21 mouse cellular contexts compared by ENCODE assay signal in genomic region chr1:33502890-33503289, GRCm38 (mm10).
DNase-seq lines count a peak whose midpoint lies in the region; ATAC-seq and TF ChIP-seq lines count a peak whose summit lies in the region.
"Had no signal": no experiment of that assay in that cellular context is flagged by ENCODE, and none has a peak within 500 bp of the region (broad histone marks: within the 10 kb centered on the region; RNA-seq: fewer than 3 reads in every experiment).

No protein-coding gene starts in this region.

- no peaks in the 10 kb centered on the region; the same call in 1 of the 2 replicates for H3K36me3 ChIP-seq in kidney, embryonic 15.5 days
- no peaks in the 10 kb centered on the region for H3K36me3 ChIP-seq in lung, postnatal 0 days (ENCODE audit: insufficient read depth, low read length)
- H3K36me3 ChIP-seq in intestine, embryonic 16.5 days (ENCODE audit: control insufficient read depth, insufficient read depth, low read length) = no peaks in the 10 kb centered on the region
- H3K36me3 ChIP-seq: forebrain, embryonic 15.5 days; heart, embryonic 10.5 days; midbrain, embryonic 10.5 days had no signal

- H3K9me3 ChIP-seq in kidney, embryonic 15.5 days (replicated peaks) = no peaks in the 10 kb centered on the region
- no peaks in the 10 kb centered on the region for H3K9me3 ChIP-seq in lung, postnatal 0 days (ENCODE audit: low read length)
- H3K9me3 ChIP-seq in intestine, embryonic 16.5 days (ENCODE audit: control insufficient read depth, low read length) = no peaks in the 10 kb centered on the region
- H3K9me3 ChIP-seq: embryonic facial prominence, embryonic 10.5 days; forebrain, embryonic 15.5 days; G1E; heart, embryonic 10.5 days; limb, embryonic 10.5 days; liver, embryonic 15.5 days; midbrain, embryonic 10.5 days had no signal

- TF ChIP-seq CTCF in lung, postnatal 0 days (IDR thresholded peaks at IDR 0.05) = no peak

- no peaks in the 10 kb centered on the region for H3K27me3 ChIP-seq in kidney, embryonic 15.5 days
- H3K27me3 ChIP-seq in lung, postnatal 0 days (replicated peaks; ENCODE audit: insufficient read depth, low read length) = no peaks in the 10 kb centered on the region
- no peaks in the 10 kb centered on the region for H3K27me3 ChIP-seq in intestine, embryonic 16.5 days (replicated peaks; ENCODE audit: control insufficient read depth, insufficient read depth, low read length)
- H3K27me3 ChIP-seq: forebrain, embryonic 15.5 days; liver, embryonic 15.5 days had no signal

- no peak for TF ChIP-seq EP300 in lung, postnatal 0 days (IDR thresholded peaks at IDR 0.05)

- ATAC-seq in kidney, embryonic 15.5 days (replicated peaks; ENCODE audit: low FRiP score) = no peak
- ATAC-seq in lung, postnatal 0 days = peak; percentile 43; the same call in 1 of the 2 replicates
- peak; percentile 86 for ATAC-seq in megakaryocyte, adult 5-6 weeks (ENCODE audit: poor library complexity, severe bottlenecking)
- ATAC-seq in intestine, embryonic 16.5 days = no peak
- ATAC-seq: CD4-positive, CD25-positive, alpha-beta regulatory T cell, adult 4 months; forebrain, embryonic 15.5 days had no signal

- H3K27ac ChIP-seq in kidney, embryonic 15.5 days = no peak overlapping the region
- H3K27ac ChIP-seq in lung, postnatal 0 days (ENCODE audit: low read length) = no peak overlapping the region
- H3K27ac ChIP-seq in intestine, embryonic 16.5 days (ENCODE audit: low read length) = no peak overlapping the region
- H3K27ac ChIP-seq: embryonic facial prominence, embryonic 10.5 days; forebrain, embryonic 15.5 days; heart, embryonic 10.5 days; limb, embryonic 10.5 days; liver, embryonic 15.5 days; midbrain, embryonic 10.5 days had no signal

- H3K4me2 ChIP-seq in kidney, embryonic 15.5 days = no peak overlapping the region
- H3K4me2 ChIP-seq in lung, postnatal 0 days (replicated peaks; ENCODE audit: low read depth, low read length) = 0 out of 2 replicates have a peak overlapping the region, but pooled peaks have one; percentile 6
- no peak overlapping the region for H3K4me2 ChIP-seq in intestine, embryonic 16.5 days (ENCODE audit: low read depth, low read length)
- H3K4me2 ChIP-seq: forebrain, embryonic 15.5 days; liver, embryonic 15.5 days had no signal

- H3K9ac ChIP-seq in kidney, embryonic 15.5 days = no peak overlapping the region
- no peak overlapping the region for H3K9ac ChIP-seq in lung, postnatal 0 days (replicated peaks; ENCODE audit: low read depth)
- H3K9ac ChIP-seq in intestine, embryonic 16.5 days (ENCODE audit: low read depth, low read length) = no peak overlapping the region
- H3K9ac ChIP-seq: forebrain, embryonic 15.5 days; liver, embryonic 15.5 days had no signal

- no peak overlapping the region for H3K4me3 ChIP-seq in kidney, embryonic 15.5 days (replicated peaks)
- H3K4me3 ChIP-seq in lung, postnatal 0 days (ENCODE audit: low read depth, low read length) = no peak overlapping the region
- no peak overlapping the region for H3K4me3 ChIP-seq in intestine, embryonic 16.5 days (ENCODE audit: low read length)
- H3K4me3 ChIP-seq: embryonic facial prominence, embryonic 10.5 days; erythroblast, embryonic 14.5 days; forebrain, embryonic 15.5 days; heart, embryonic 10.5 days; limb, embryonic 10.5 days; liver, embryonic 15.5 days; midbrain, embryonic 10.5 days had no signal

- no peaks in the 10 kb centered on the region for H3K4me1 ChIP-seq in kidney, embryonic 15.5 days
- no peaks in the 10 kb centered on the region for H3K4me1 ChIP-seq in lung, postnatal 0 days (ENCODE audit: insufficient read depth, low read depth, low read length)
- H3K4me1 ChIP-seq in intestine, embryonic 16.5 days (ENCODE audit: control insufficient read depth, insufficient read depth, low read length) = no peaks in the 10 kb centered on the region
- H3K4me1 ChIP-seq: embryonic facial prominence, embryonic 10.5 days; heart, embryonic 10.5 days had no signal

- intact Hi-C loops in left cerebral cortex, postnatal 36 days (cut with DNase I) = no loop called here

- peak; percentile 19 for DNase-seq in kidney, adult 9 months
- peak; percentile 28 for DNase-seq in lung, postnatal 0 days (ENCODE audit: low spot score)
- DNase-seq in lung, adult 18-20 months = no peak
- DNase-seq in fat pad, adult 2 months (ENCODE audit: extremely low read depth, low read depth, low spot score) = peak; percentile 19
- DNase-seq in left cerebral cortex, postnatal 36 days (ENCODE audit: low spot score in 2 of 2) = no peak
- DNase-seq: cerebellum, adult 11 months; cerebellum, postnatal 36 days; spleen, adult 18-20 months; thymus, adult 18-20 months had no signal

- 64% methylated on average over 7 of the region's 7 CpGs for WGBS in kidney, embryonic 15.5 days
- WGBS in lung, postnatal 0 days = 46% methylated on average over 7 of the region's 7 CpGs
- WGBS in intestine, embryonic 16.5 days = 75% methylated on average over 7 of the region's 7 CpGs

Comparison
In these comparisons a context has a peak if more than half of its experiments do, and no peak if none do; other contexts are left out.
1. DNase-seq: peak in kidney, adult 9 months (single experiment), lung, postnatal 0 days (single experiment) and fat pad, adult 2 months (single experiment); none in lung, adult 18-20 months (0 of 2) and left cerebral cortex, postnatal 36 days (0 of 2).
2. ATAC-seq: peak in lung, postnatal 0 days (single experiment) and megakaryocyte, adult 5-6 weeks (single experiment); none in kidney, embryonic 15.5 days (single experiment) and intestine, embryonic 16.5 days (single experiment).